Mouse (Mus musculus): ENCODE data around the gene Pdzrn4.

GRCm38 (mm10) chr15:92502797-92503196 is 106.1 kb downstream of the Pdzrn4 start:
- no peak for TF ChIP-seq POLR2A (IDR thresholded peaks at IDR 0.05; ENCODE audit: borderline replicate concordance, insufficient read depth, low read length)
- TF ChIP-seq CTCF (IDR thresholded peaks at IDR 0.05; ENCODE audit: borderline replicate concordance, insufficient read depth, low read depth, low read length) = no peak

Measured in cerebellum, adult 2 months (tissue).